Mouse (Mus musculus) urinary bladder, postnatal 25 days (tissue): ENCODE data around the gene Majin.

Experiments used
- DNase-seq: peaks from one replicate; pipeline ENCODE4 v3.0.0; 2022; ENCODE audit warnings: low spot score

The Majin gene

GRCm38 (mm10) chr19:6262839-6263433 is 78.7 kb downstream of the Majin start:
- DNase-seq, result no peak

- no peak for DNase-seq
Observed at GRCm38 (mm10) chr19:6264200-6264599, 80.0 kb downstream of the Majin start.

GRCm38 (mm10) chr19:6264945-6265344 is 80.8 kb downstream of the Majin start:
- no peak for DNase-seq

- no peak for DNase-seq
Observed at GRCm38 (mm10) chr19:6265727-6266182, 81.6 kb downstream of the Majin start.

GRCm38 (mm10) chr19:6267306-6268169 is 83.3 kb downstream of the Majin start:
- no peak for DNase-seq

- DNase-seq, result peak; percentile 88
Observed at GRCm38 (mm10) chr19:6268170-6268528, 84.0 kb downstream of the Majin start.

GRCm38 (mm10) chr19:6268670-6269132 is 84.5 kb downstream of the Majin start:
- no peak for DNase-seq

- DNase-seq, result no peak
Observed at GRCm38 (mm10) chr19:6269798-6270475, 85.7 kb downstream of the Majin start.

GRCm38 (mm10) chr19:6270661-6271060 is 86.5 kb downstream of the Majin start:
- no peak for DNase-seq

- DNase-seq, result no peak
Observed at GRCm38 (mm10) chr19:6271206-6271605, 87.0 kb downstream of the Majin start.

- DNase-seq, result no peak
Observed at GRCm38 (mm10) chr19:6272053-6272452, 87.9 kb downstream of the Majin start.

GRCm38 (mm10) chr19:6272738-6273137 is 88.5 kb downstream of the Majin start:
- DNase-seq, result no peak

- no peak for DNase-seq
Observed at GRCm38 (mm10) chr19:6273592-6273991, 89.4 kb downstream of the Majin start.
